Mouse (Mus musculus) CH12.LX (cell line): ENCODE measurements around the gene Tcl1. TPM values are rescaled to one million over a fixed set of nuclear protein-coding genes. Genes with fewer than 3 reads are reported as not detected.
"Not testable (repeated sequence)": the region's sequence is repeated elsewhere in the genome, so short reads cannot be mapped to it uniquely, and the experiment has no call there.

Source experiments
- DNase-seq: peaks from one replicate; pipeline ENCODE4 v3.0.0-alpha.2; 2013; ENCODE audit errors: extremely low read depth
- H3K27ac ChIP-seq: 2 replicates; pipeline ENCODE4 v1.5.1; 2012; ENCODE audit warnings: low read depth, mild to moderate bottlenecking, control low read depth, moderate library complexity; ENCODE audit not compliant: insufficient read depth
- H3K27me3 ChIP-seq: replicated peaks from 2 replicates; pipeline ENCODE3; 2012; ENCODE audit warnings: inconsistent platforms
- H3K36me3 ChIP-seq, 2 experiments: replicated peaks in 1 of 2; 2 replicates each; pipeline versions ENCODE3 to v1.6.1; 2012; ENCODE audit warnings: inconsistent platforms in 1 of 2, low read length in 1 of 2, mild to moderate bottlenecking in 1 of 2, mixed read lengths in 1 of 2, moderate library complexity in 1 of 2; ENCODE audit not compliant: control insufficient read depth in 1 of 2, insufficient read depth in 1 of 2
- H3K4me1 ChIP-seq, 2 experiments: 2 replicates each; pipeline ENCODE4 v1.6.1; 2012; ENCODE audit warnings: inconsistent platforms in 1 of 2, moderate library complexity in 1 of 2; ENCODE audit not compliant: insufficient read depth in 2 of 2, control insufficient read depth in 1 of 2
- H3K4me2 ChIP-seq: 2 replicates; pipeline ENCODE4 v1.6.1; 2012; ENCODE audit warnings: low read depth, mild to moderate bottlenecking, control low read depth; ENCODE audit not compliant: poor library complexity, insufficient read depth, severe bottlenecking
- H3K4me3 ChIP-seq, 3 experiments: fragments of 150-350 bp in 1 of 3; sonication (generic) in 1 of 3; replicated peaks in 1 of 3; 2 replicates each; pipeline versions ENCODE3 to v1.5.1; 2011 to 2012; ENCODE audit warnings: low read depth in 2 of 3, low read length in 2 of 3, mild to moderate bottlenecking in 2 of 3, moderate library complexity in 2 of 3, control low read depth in 1 of 3, improper control_type of control experiment in 1 of 3, inconsistent platforms in 1 of 3, mixed read lengths in 1 of 3; ENCODE audit not compliant: poor library complexity in 1 of 3
- H3K79me2 ChIP-seq: replicated peaks from 2 replicates; pipeline ENCODE4 v1.6.1; 2012; ENCODE audit warnings: mild to moderate bottlenecking, moderate library complexity; ENCODE audit not compliant: control insufficient read depth, poor library complexity, insufficient read depth, severe bottlenecking; ENCODE audit errors: extremely low read depth
- H3K9ac ChIP-seq: 2 replicates; pipeline ENCODE4 v1.6.1; 2012; ENCODE audit warnings: low read depth, mild to moderate bottlenecking, control low read depth, moderate library complexity; ENCODE audit not compliant: insufficient read depth
- H3K9me3 ChIP-seq: replicated peaks from 2 replicates; pipeline ENCODE3; 2012; ENCODE audit warnings: low read length, inconsistent platforms, mixed read lengths
- CHD1 ChIP-seq: IDR thresholded peaks from 2 replicates; pipeline ENCODE4 v1.6.1; 2012; ENCODE audit warnings: low read depth, low read length, improper control_type of control experiment, inconsistent platforms
- CHD2 ChIP-seq: IDR thresholded peaks from 2 replicates; pipeline ENCODE4 v1.6.1; 2011; ENCODE audit warnings: low read length, improper control_type of control experiment
- CTCF ChIP-seq, 2 experiments: IDR thresholded peaks in 1 of 2; conservative IDR thresholded peaks in 1 of 2; 2 replicates each; pipeline ENCODE4 v1.5.1; 2011 to 2012; ENCODE audit warnings: low read depth in 2 of 2, low read length in 2 of 2, improper control_type of control experiment in 1 of 2, inconsistent platforms in 1 of 2, mild to moderate bottlenecking in 1 of 2, moderate library complexity in 1 of 2
- EP300 ChIP-seq: IDR thresholded peaks from 2 replicates; pipeline ENCODE4 v1.6.1; 2011; ENCODE audit warnings: low read length, improper control_type of control experiment
- MEF2A ChIP-seq: IDR thresholded peaks from 2 replicates; pipeline ENCODE4 v1.6.1; 2014; ENCODE audit warnings: low read depth, mild to moderate bottlenecking, inconsistent platforms, low read length, improper control_type of control experiment, borderline replicate concordance
- MXI1 ChIP-seq: IDR thresholded peaks from 2 replicates; pipeline ENCODE4 v1.6.1; 2011; ENCODE audit warnings: mild to moderate bottlenecking, low read depth, low read length, improper control_type of control experiment
- POLR2A ChIP-seq: IDR thresholded peaks from 2 replicates; pipeline ENCODE4 v1.6.1; 2011; ENCODE audit warnings: low read depth, mild to moderate bottlenecking, improper control_type of control experiment, low read length
- USF1 ChIP-seq: IDR thresholded peaks from 2 replicates; pipeline ENCODE4 v1.6.1; 2014; ENCODE audit warnings: low read depth, mild to moderate bottlenecking, inconsistent platforms, low read length, improper control_type of control experiment
- ZC3H11A ChIP-seq: IDR thresholded peaks from 2 replicates; pipeline ENCODE4 v1.6.1; 2012; ENCODE audit warnings: low read depth, mild to moderate bottlenecking, inconsistent platforms, low read length, improper control_type of control experiment
- ZKSCAN1 ChIP-seq: IDR thresholded peaks from 2 replicates; pipeline ENCODE4 v1.6.1; 2012; ENCODE audit warnings: low read depth, inconsistent platforms, low read length, improper control_type of control experiment, borderline replicate concordance
- dilution Hi-C: fragments of 300-500 bp; cut with MboI; formaldehyde crosslinking; loops from 2 replicates; pipeline ENCODE4 v1.14.3; 2020; ENCODE audit warnings: low sequenced_read_pairs; ENCODE audit not compliant: extremely low pct_unique_long_range_greater_than_20kb, extremely low pct_ligation_motif_present
- in situ Hi-C: fragments of 300-500 bp; cut with MboI; formaldehyde crosslinking; loops from 3 replicates; pipeline ENCODE4 v1.14.3; 2019; ENCODE audit warnings: low sequenced_read_pairs, low pct_ligation_motif_present, low pct_unique_long_range_greater_than_20kb, mixed read lengths
- polyA plus RNA-seq: library from polyadenylated mRNA; unstranded; fragments of >175 nt; gene quantifications from 2 replicates; pipeline ENCODE4 v1.2.1, GENCODE M21; 2012; ENCODE audit warnings: low read depth; ENCODE audit not compliant: insufficient read length
- total RNA-seq, 2 experiments: library from RNA; depleted of rRNA; stranded (reverse); fragments of 300-350 nt in 1 of 2; fragments of >200 nt in 1 of 2; gene quantifications; 2 replicates each; pipeline ENCODE4 v1.2.3; 2012 to 2014

The Tcl1 gene
- total and polyA plus RNA-seq, 3 experiments = not detected

DNA sequence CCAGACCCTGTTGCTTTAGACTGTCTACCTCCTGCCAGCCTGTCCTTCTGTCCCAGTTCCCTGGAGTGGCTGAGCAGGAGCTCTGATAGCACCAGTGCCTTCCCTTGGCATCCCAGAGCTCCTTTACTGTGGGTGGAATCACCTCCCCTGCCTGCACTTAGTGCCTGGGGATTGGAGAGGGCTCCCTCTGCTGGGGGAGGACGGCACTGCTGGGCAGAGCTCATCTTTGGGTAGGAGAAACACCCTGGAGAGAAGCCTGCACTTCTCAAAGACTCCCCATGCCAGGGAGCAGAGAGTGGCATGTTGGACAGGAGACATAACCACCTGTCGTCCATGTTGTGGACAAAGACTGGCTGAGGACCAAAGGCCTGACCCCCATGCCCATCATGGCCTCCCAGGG, 48.3 kb downstream of the Tcl1 start:
- H3K36me3 ChIP-seq, H3K4me2 ChIP-seq, H3K9me3 ChIP-seq, H3K4me3 ChIP-seq, DNase-seq, H3K9ac ChIP-seq, dilution Hi-C loops, H3K4me1 ChIP-seq, H3K79me2 ChIP-seq, H3K27ac ChIP-seq, in situ Hi-C loops: not testable (repeated sequence)
- H3K27me3 ChIP-seq = peaks cover 49% of the 10 kb centered on the region
- peak in 1 of 2 experiments; percentile 23; a peak in 2 of 4 replicates for TF ChIP-seq CTCF (conservative IDR thresholded peaks at IDR 0.05 in 1 of 2, IDR thresholded peaks at IDR 0.05 in 1 of 2; ENCODE audit: low read depth in 2 of 2, low read length in 2 of 2)

DNA sequence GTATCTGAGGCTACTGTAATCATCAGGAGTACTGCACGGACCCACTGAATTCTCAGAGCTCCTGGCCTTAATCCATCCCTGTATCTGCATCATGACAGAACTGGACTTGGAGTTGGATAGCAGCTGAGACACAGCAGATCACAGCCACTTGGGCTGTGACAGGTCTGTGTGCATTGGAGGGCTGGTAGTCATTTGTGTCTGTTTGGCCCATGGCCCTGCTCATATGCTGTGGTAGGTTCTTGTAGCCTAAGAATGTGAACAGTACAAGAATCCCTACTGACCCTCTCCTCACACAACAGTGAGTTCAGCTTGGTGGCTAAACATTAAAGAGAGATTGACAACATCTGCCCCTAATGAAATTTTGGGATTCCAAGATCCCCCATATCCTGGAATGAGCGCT, 49.2 kb downstream of the Tcl1 start:
- in situ Hi-C loops (no loop called here), dilution Hi-C loops (no loop called here)
- Histone ChIP-seq H3K4me1 (no peaks in the 10 kb centered on the region), H3K4me3 (no peak overlapping the region), H3K9ac (no peak overlapping the region), H3K79me2 (no peaks in the 10 kb centered on the region), H3K9me3 (no peaks in the 10 kb centered on the region), H3K36me3 (no peaks in the 10 kb centered on the region), H3K27me3 (peaks cover 52% of the 10 kb centered on the region), H3K4me2 (no peak overlapping the region), H3K27ac (no peak overlapping the region)
- DNase-seq = no peak
- TF ChIP-seq MXI1 (no peak), ZKSCAN1 (no peak), USF1 (no peak), CHD2 (no peak), POLR2A (no peak), MEF2A (no peak), ZC3H11A (no peak), EP300 (no peak), CHD1 (no peak)

Other genes starting within 250 kb of the Tcl1 start
- 16.6 and 18.7 TPM in 2 replicates for gene Syne3, start 213.0 kb downstream of the Tcl1 start, total RNA-seq (2012; rRNA removed)
- gene Syne3, start 213.0 kb downstream of the Tcl1 start, total RNA-seq (2014; rRNA removed) = 5.3 and 5.5 TPM in 2 replicates
- gene Syne3, start 213.0 kb downstream of the Tcl1 start, polyA plus RNA-seq = 7.3 and 7.5 TPM in 2 replicates
- gene Glrx5, start 190.1 kb downstream of the Tcl1 start, total RNA-seq (2012; rRNA removed) = 38.5 and 51.6 TPM in 2 replicates
- gene Glrx5, start 190.1 kb downstream of the Tcl1 start, total RNA-seq (2014; rRNA removed) = 72.8 and 79.5 TPM in 2 replicates
- 112 and 123 TPM in 2 replicates for gene Glrx5, start 190.1 kb downstream of the Tcl1 start, polyA plus RNA-seq
- not detected in 2 replicates for gene Tcl1b2, start 76.8 kb downstream of the Tcl1 start, total RNA-seq (2012; rRNA removed)
- gene Tcl1b2, start 76.8 kb downstream of the Tcl1 start, total RNA-seq (2014; rRNA removed) = not detected in 2 replicates
- not detected in 2 replicates for gene Tcl1b2, start 76.8 kb downstream of the Tcl1 start, polyA plus RNA-seq
- gene Tcl1b1, start 63.1 kb downstream of the Tcl1 start, total RNA-seq (2012; rRNA removed) = not detected in 2 replicates
- not detected in 2 replicates for gene Tcl1b1, start 63.1 kb downstream of the Tcl1 start, total RNA-seq (2014; rRNA removed)
- gene Tcl1b1, start 63.1 kb downstream of the Tcl1 start, polyA plus RNA-seq = not detected in 2 replicates
- gene Tcl1b5, start 46.4 kb downstream of the Tcl1 start, total RNA-seq (2012; rRNA removed) = not detected in 2 replicates
- not detected in 2 replicates for gene Tcl1b5, start 46.4 kb downstream of the Tcl1 start, total RNA-seq (2014; rRNA removed)
- gene Tcl1b5, start 46.4 kb downstream of the Tcl1 start, polyA plus RNA-seq = not detected in 2 replicates
- gene Tcl1b3, start 31.8 kb downstream of the Tcl1 start, total RNA-seq (2012; rRNA removed) = not detected in 2 replicates
- gene Tcl1b3, start 31.8 kb downstream of the Tcl1 start, total RNA-seq (2014; rRNA removed) = not detected in 2 replicates
- not detected in 2 replicates for gene Tcl1b3, start 31.8 kb downstream of the Tcl1 start, polyA plus RNA-seq
- not detected in 2 replicates for gene Tcl1b4, start 20.8 kb downstream of the Tcl1 start, total RNA-seq (2012; rRNA removed)
- gene Tcl1b4, start 20.8 kb downstream of the Tcl1 start, total RNA-seq (2014; rRNA removed) = not detected in 2 replicates
- not detected in 2 replicates for gene Tcl1b4, start 20.8 kb downstream of the Tcl1 start, polyA plus RNA-seq
- gene Tunar, start 111.1 kb upstream of the Tcl1 start, total RNA-seq (2012; rRNA removed) = not detected in 2 replicates
- gene Tunar, start 111.1 kb upstream of the Tcl1 start, total RNA-seq (2014; rRNA removed) = not detected in 2 replicates
- not detected in 2 replicates for gene Tunar, start 111.1 kb upstream of the Tcl1 start, polyA plus RNA-seq
- gene D430019H16Rik, start 231.1 kb upstream of the Tcl1 start, total RNA-seq (2012; rRNA removed) = 0.34 and 0.42 TPM in 2 replicates
- 0.81 and 0.91 TPM in 2 replicates for gene D430019H16Rik, start 231.1 kb upstream of the Tcl1 start, total RNA-seq (2014; rRNA removed)
- 0.94 and 0.96 TPM in 2 replicates for gene D430019H16Rik, start 231.1 kb upstream of the Tcl1 start, polyA plus RNA-seq